ENCODE assay signal across 12 mouse cellular contexts in genomic region chr2:167309286-167309685, GRCm38 (mm10). TPM values are rescaled to one million over a fixed set of nuclear protein-coding genes. Genes with fewer than 3 reads are reported as not detected.
A peak's percentile ranks its signal among the peaks of the same experiment; 100 is the strongest.
DNase-seq lines count a peak whose midpoint lies in the region; ATAC-seq lines count a peak whose summit lies in the region.
"Had no signal": no experiment of that assay in that cellular context is flagged by ENCODE, and none has a peak within 500 bp of the region (broad histone marks: within the 10 kb centered on the region; RNA-seq: fewer than 3 reads in every experiment).

No protein-coding gene starts in this region.

- H3K27ac ChIP-seq in midbrain, embryonic 11.5 days (ENCODE audit: low read depth, low read length), result no peak overlapping the region
- H3K27ac ChIP-seq in midbrain, embryonic 15.5 days, result no peak overlapping the region
- H3K27ac ChIP-seq: limb, embryonic 15.5 days; neural tube, embryonic 15.5 days had no signal

- H3K36me3 ChIP-seq in midbrain, embryonic 11.5 days (ENCODE audit: control insufficient read depth, insufficient read depth, low read length), result peaks cover 2% of the 10 kb centered on the region; the same call in 1 of the 2 replicates
- peaks cover 8% of the 10 kb centered on the region; the same call in 1 of the 2 replicates for H3K36me3 ChIP-seq in midbrain, embryonic 15.5 days (replicated peaks)

- peak; percentile 80 for DNase-seq in heart, adult 11 months
- DNase-seq in heart, postnatal 10 days, result no peak
- DNase-seq in midbrain, embryonic 11.5 days (ENCODE audit: low spot score, missing footprints), result peak; percentile 12
- DNase-seq in cerebellum, adult 9-11 months, result peak; percentile 38
- DNase-seq in gastrocnemius, postnatal 25 days, result peak; percentile 52
- DNase-seq in urinary bladder, postnatal 10 days (ENCODE audit: low spot score), result no peak
- DNase-seq: heart, postnatal 36 days; kidney, postnatal 14 days; lung, adult 18-20 months had no signal

- no peaks in the 10 kb centered on the region for H3K9me3 ChIP-seq in midbrain, embryonic 11.5 days (ENCODE audit: control insufficient read depth, low read length)
- H3K9me3 ChIP-seq in midbrain, embryonic 15.5 days, result no peaks in the 10 kb centered on the region
- H3K9me3 ChIP-seq: limb, embryonic 15.5 days; neural tube, embryonic 15.5 days had no signal

- no peak overlapping the region for H3K9ac ChIP-seq in midbrain, embryonic 11.5 days (ENCODE audit: low read length)
- H3K9ac ChIP-seq in midbrain, embryonic 15.5 days, result no peak overlapping the region
- H3K9ac ChIP-seq: limb, embryonic 15.5 days; neural tube, embryonic 15.5 days had no signal

- H3K4me2 ChIP-seq in midbrain, embryonic 11.5 days, result no peak overlapping the region
- no peak overlapping the region for H3K4me2 ChIP-seq in midbrain, embryonic 15.5 days
- H3K4me2 ChIP-seq: limb, embryonic 15.5 days; neural tube, embryonic 15.5 days had no signal

- H3K4me1 ChIP-seq in midbrain, embryonic 11.5 days (ENCODE audit: control insufficient read depth, insufficient read depth, low read length), result no peaks in the 10 kb centered on the region
- H3K4me1 ChIP-seq in midbrain, embryonic 15.5 days, result peaks cover 9% of the 10 kb centered on the region

- H3K27me3 ChIP-seq in midbrain, embryonic 11.5 days (ENCODE audit: control insufficient read depth, insufficient read depth, low read length), result no peaks in the 10 kb centered on the region
- H3K27me3 ChIP-seq in midbrain, embryonic 15.5 days (replicated peaks), result no peaks in the 10 kb centered on the region
- H3K27me3 ChIP-seq: limb, embryonic 15.5 days; neural tube, embryonic 15.5 days had no signal

- ATAC-seq in midbrain, embryonic 11.5 days (ENCODE audit: low FRiP score), result no peak
- no peak for ATAC-seq in midbrain, embryonic 15.5 days (replicated peaks)

- 90% methylated on average over 12 of the region's 12 CpGs for WGBS in midbrain, embryonic 11.5 days
- 90% methylated on average over 12 of the region's 12 CpGs for WGBS in midbrain, embryonic 15.5 days

- intact Hi-C loops in heart, postnatal 10 days (cut with DNase I), result no loop called here

- H3K4me3 ChIP-seq in midbrain, embryonic 11.5 days (ENCODE audit: low read depth, low read length), result no peak overlapping the region
- no peak overlapping the region for H3K4me3 ChIP-seq in midbrain, embryonic 15.5 days
- H3K4me3 ChIP-seq: limb, embryonic 15.5 days; neural tube, embryonic 15.5 days had no signal

RNA-seq across cellular contexts. Expression of gene B4galt5, which starts 39.7 kb away (rescaled TPM):
- total RNA-seq in heart, postnatal 10 days (2021), result 10 to 100 TPM; 21.2 to 23.5 TPM
- polyA plus RNA-seq in midbrain, embryonic 11.5 days (2014; fragmentation: Nextera tagmentation; extraction: Ambion mirVana), result 15.0 and 19.8 TPM in 2 replicates
- 28.3 and 31.8 TPM in 2 replicates for polyA plus RNA-seq in midbrain, embryonic 15.5 days (2015; fragmentation: Nextera tagmentation; extraction: Ambion mirVana)
- 1 to 10 TPM; 9.8 to 10.0 TPM for total RNA-seq in gastrocnemius, postnatal 25 days (2021)

Comparison
In these comparisons a context has a peak if more than half of its experiments do, and no peak if none do; other contexts are left out.
1. DNase-seq: peak in heart, adult 11 months (single experiment), midbrain, embryonic 11.5 days (single experiment), cerebellum, adult 9-11 months (single experiment) and gastrocnemius, postnatal 25 days (single experiment); none in heart, postnatal 10 days (0 of 2) and urinary bladder, postnatal 10 days (single experiment).